Mouse (Mus musculus) stomach, embryonic 14.5 days (tissue): Measurements from ENCODE around the gene Eya3. TPM values are rescaled to one million over a fixed set of nuclear protein-coding genes. Genes with fewer than 3 reads are reported as not detected.
"Not testable (repeated sequence)": the region's sequence is repeated elsewhere in the genome, so short reads cannot be mapped to it uniquely, and the experiment has no call there.

Experiments
- ATAC-seq: fragments of 200-750 bp; cut with Nextera tagmentation; 2 replicates; pipeline ENCODE4 v1.8.0; 2017; ENCODE audit warnings: low read depth, moderate TSS enrichment; ENCODE audit not compliant: insufficient number of reproducible peaks, insufficient read depth, low FRiP score
- H3K27ac ChIP-seq: fragments of 300-500 bp; sonication (generic); 2 replicates; pipeline ENCODE4 v1.5.1; 2014; ENCODE audit warnings: mild to moderate bottlenecking, low read length, moderate library complexity, mixed read lengths
- H3K27me3 ChIP-seq: fragments of 300-500 bp; sonication (generic); 2 replicates; pipeline ENCODE4 v1.6.1; 2014; ENCODE audit warnings: low read length, control low read depth, mixed read lengths; ENCODE audit not compliant: control insufficient read depth, insufficient read depth
- H3K36me3 ChIP-seq: fragments of 300-500 bp; sonication (generic); 2 replicates; pipeline ENCODE4 v1.6.1; 2014; ENCODE audit warnings: mild to moderate bottlenecking, control low read depth, low read length, moderate library complexity, mixed read lengths; ENCODE audit not compliant: control insufficient read depth, insufficient read depth
- H3K4me1 ChIP-seq: fragments of 300-500 bp; sonication (generic); 2 replicates; pipeline ENCODE4 v1.6.1; 2014; ENCODE audit warnings: low read length, control low read depth, mixed read lengths; ENCODE audit not compliant: control insufficient read depth, insufficient read depth
- H3K4me2 ChIP-seq: fragments of 300-500 bp; sonication (generic); replicated peaks from 2 replicates; pipeline ENCODE4 v1.6.1; 2014; ENCODE audit warnings: low read depth, low read length, control low read depth
- H3K4me3 ChIP-seq: fragments of 300-500 bp; sonication (generic); 2 replicates; pipeline ENCODE4 v1.5.1; 2014; ENCODE audit warnings: low read depth, low read length, control low read depth
- H3K9ac ChIP-seq: fragments of 300-500 bp; sonication (generic); replicated peaks from 2 replicates; pipeline ENCODE4 v1.6.1; 2014; ENCODE audit warnings: low read depth, mild to moderate bottlenecking, control low read depth, low read length, moderate library complexity, mixed read lengths
- H3K9me3 ChIP-seq: fragments of 300-500 bp; sonication (generic); 2 replicates; pipeline ENCODE4 v1.6.1; 2016; ENCODE audit warnings: low read depth, low read length, control low read depth; ENCODE audit not compliant: control insufficient read depth
- WGBS: fragments of 180-500 bp; shearing (Covaris S2); extraction: QIAGEN DNeasy Blood & Tissue Kit; methylation state at CpG from one replicate; pipeline ENCODE4 v1.1.7; 2014; 5-methylcytosine and 5-hydroxymethylcytosine counted together
- polyA plus RNA-seq: library from polyadenylated mRNA; unstranded; fragments of >200 nt; fragmentation: Nextera tagmentation; extraction: Ambion mirVana; gene quantifications from 2 replicates; pipeline ENCODE4 v1.2.1, GENCODE M21; 2014

Gene Eya3
- polyA plus RNA-seq, 1 experiment from 2014 or later = 32.3 TPM

DNA sequence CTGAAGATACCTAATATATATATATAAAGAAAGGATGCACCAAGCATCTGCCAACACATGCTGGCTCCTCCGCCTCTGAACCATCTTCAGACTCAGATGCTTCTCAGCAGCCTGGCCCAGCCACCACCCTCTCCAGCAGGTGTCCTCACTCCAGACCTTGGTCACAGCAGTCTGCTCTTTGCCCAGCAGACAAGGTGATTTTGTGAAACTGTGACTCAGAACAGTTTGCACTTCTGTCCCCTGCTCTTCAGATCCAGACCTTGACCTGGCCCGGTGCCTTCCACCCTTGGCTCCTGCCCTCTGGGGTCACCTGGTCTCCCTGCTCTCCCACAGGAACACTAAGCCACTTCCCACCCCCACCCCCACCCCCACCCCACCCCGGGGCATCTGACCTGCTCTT is 97.1 kb downstream of the Eya3 start:
- H3K9ac ChIP-seq = no peak overlapping the region
- H3K9me3 ChIP-seq = no peaks in the 10 kb centered on the region
- no peak overlapping the region for H3K4me3 ChIP-seq
- H3K4me1 ChIP-seq = no peaks in the 10 kb centered on the region
- no peaks in the 10 kb centered on the region for H3K27me3 ChIP-seq
- 61% methylated on average over 3 of the region's 3 CpGs for WGBS
- H3K4me2 ChIP-seq = no peak overlapping the region
- no peaks in the 10 kb centered on the region for H3K36me3 ChIP-seq
- no peak overlapping the region for H3K27ac ChIP-seq
- no peak for ATAC-seq

- not testable (repeated sequence) for H3K36me3 ChIP-seq, H3K27me3 ChIP-seq, H3K4me1 ChIP-seq, H3K27ac ChIP-seq, H3K4me2 ChIP-seq, H3K9me3 ChIP-seq, ATAC-seq, H3K4me3 ChIP-seq, H3K9ac ChIP-seq
- WGBS = 86% methylated on average over 9 of the region's 9 CpGs
Observed at GRCm38 (mm10) chr4:132737154-132737553, 98.4 kb downstream of the Eya3 start.

- Histone ChIP-seq H3K4me1 (no peaks in the 10 kb centered on the region), H3K36me3 (no peaks in the 10 kb centered on the region), H3K27ac (no peak overlapping the region), H3K9me3 (no peaks in the 10 kb centered on the region), H3K9ac (no peak overlapping the region), H3K4me3 (no peak overlapping the region), H3K4me2 (no peak overlapping the region), H3K27me3 (no peaks in the 10 kb centered on the region)
- no peak for ATAC-seq
- WGBS = 94% methylated on average over 7 of the region's 7 CpGs
Observed at GRCm38 (mm10) chr4:132741491-132741890, 102.7 kb downstream of the Eya3 start.

GRCm38 (mm10) chr4:132743992-132744911 is 105.5 kb downstream of the Eya3 start:
- Histone ChIP-seq H3K27ac (no peak overlapping the region), H3K4me3 (no peak overlapping the region), H3K4me2 (no peak overlapping the region), H3K27me3 (no peaks in the 10 kb centered on the region), H3K9ac (no peak overlapping the region), H3K4me1 (no peaks in the 10 kb centered on the region), H3K36me3 (no peaks in the 10 kb centered on the region), H3K9me3 (no peaks in the 10 kb centered on the region)
- WGBS = 78% methylated on average over 11 of the region's 11 CpGs
- ATAC-seq = no peak

GRCm38 (mm10) chr4:132746911-132747517 is 108.2 kb downstream of the Eya3 start:
- no peaks in the 10 kb centered on the region for H3K9me3 ChIP-seq
- H3K27me3 ChIP-seq = no peaks in the 10 kb centered on the region
- no peaks in the 10 kb centered on the region for H3K36me3 ChIP-seq
- no peaks in the 10 kb centered on the region for H3K4me1 ChIP-seq
- H3K27ac ChIP-seq = no peak overlapping the region
- no peak overlapping the region for H3K9ac ChIP-seq
- 82% methylated on average over 9 of the region's 9 CpGs for WGBS
- no peak overlapping the region for H3K4me3 ChIP-seq
- ATAC-seq = no peak
- no peak overlapping the region for H3K4me2 ChIP-seq

DNA sequence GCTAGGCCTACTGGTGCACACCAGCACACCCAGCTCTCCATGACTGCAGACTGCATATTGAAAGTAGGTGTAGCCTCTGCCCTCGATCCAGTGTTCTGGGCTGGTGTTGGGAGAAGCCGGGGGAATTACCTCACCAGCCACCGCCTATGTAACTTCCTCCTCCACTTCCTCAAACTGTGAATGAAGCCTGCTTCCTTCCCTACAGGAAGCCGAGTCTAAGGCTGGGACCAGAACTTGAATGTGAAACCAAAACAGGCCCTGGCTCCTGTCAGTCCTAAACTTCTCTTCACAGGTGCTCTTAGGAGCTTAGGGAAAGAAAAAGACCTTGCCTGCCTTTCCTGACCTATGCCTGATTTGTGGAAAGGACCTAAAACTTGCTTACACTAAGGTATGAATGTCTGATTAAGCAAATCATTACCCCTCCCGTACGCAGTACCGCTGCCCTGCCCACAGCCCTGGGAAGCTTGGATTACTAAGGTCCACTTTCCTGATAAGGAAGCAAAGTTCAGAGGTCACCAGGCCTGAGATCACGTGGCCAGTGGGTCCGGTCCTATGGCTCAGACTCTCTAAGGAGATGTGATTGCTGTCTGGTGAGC is 109.0 kb downstream of the Eya3 start:
- Histone ChIP-seq H3K4me3 (no peak overlapping the region), H3K4me2 (no peak overlapping the region)

DNA sequence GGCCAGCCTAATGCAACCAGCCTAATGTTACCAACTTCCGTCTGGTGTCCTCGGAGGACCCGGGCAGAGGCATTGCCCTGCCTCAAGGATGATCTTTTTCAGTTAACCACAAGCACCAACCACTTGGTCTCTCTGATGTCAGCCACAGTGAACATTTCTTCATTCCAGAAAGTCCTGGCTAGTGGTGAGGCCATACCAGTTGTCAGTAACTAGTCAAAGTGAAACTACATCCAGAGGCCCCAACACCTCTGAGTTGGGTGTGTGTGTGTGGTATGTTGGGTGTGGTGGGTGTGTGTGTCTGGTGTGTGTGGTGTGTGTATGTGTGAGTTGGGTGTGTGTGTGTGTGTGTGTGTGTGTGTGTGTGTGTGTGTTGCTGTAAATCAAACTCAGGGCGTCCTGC is 110.0 kb downstream of the Eya3 start:
- no peaks in the 10 kb centered on the region for H3K36me3 ChIP-seq
- no peaks in the 10 kb centered on the region for H3K9me3 ChIP-seq
- H3K4me1 ChIP-seq = no peaks in the 10 kb centered on the region
- 91% methylated on average over 4 of the region's 4 CpGs for WGBS
- no peak overlapping the region for H3K27ac ChIP-seq
- H3K27me3 ChIP-seq = no peaks in the 10 kb centered on the region
- no peak overlapping the region for H3K9ac ChIP-seq
- H3K4me2 ChIP-seq = no peak overlapping the region
- H3K4me3 ChIP-seq = no peak overlapping the region
- ATAC-seq = no peak

More for the DNA sequence above, 109.0 kb downstream of the Eya3 start:
- H3K4me1 ChIP-seq = no peaks in the 10 kb centered on the region
- H3K9me3 ChIP-seq = no peaks in the 10 kb centered on the region
- H3K27me3 ChIP-seq = no peaks in the 10 kb centered on the region
- H3K9ac ChIP-seq = no peak overlapping the region
- no peak overlapping the region; the same call in 1 of the 2 replicates for H3K27ac ChIP-seq
- no peak for ATAC-seq
- H3K36me3 ChIP-seq = no peaks in the 10 kb centered on the region
- WGBS = 46% methylated on average over 9 of the region's 9 CpGs

DNA sequence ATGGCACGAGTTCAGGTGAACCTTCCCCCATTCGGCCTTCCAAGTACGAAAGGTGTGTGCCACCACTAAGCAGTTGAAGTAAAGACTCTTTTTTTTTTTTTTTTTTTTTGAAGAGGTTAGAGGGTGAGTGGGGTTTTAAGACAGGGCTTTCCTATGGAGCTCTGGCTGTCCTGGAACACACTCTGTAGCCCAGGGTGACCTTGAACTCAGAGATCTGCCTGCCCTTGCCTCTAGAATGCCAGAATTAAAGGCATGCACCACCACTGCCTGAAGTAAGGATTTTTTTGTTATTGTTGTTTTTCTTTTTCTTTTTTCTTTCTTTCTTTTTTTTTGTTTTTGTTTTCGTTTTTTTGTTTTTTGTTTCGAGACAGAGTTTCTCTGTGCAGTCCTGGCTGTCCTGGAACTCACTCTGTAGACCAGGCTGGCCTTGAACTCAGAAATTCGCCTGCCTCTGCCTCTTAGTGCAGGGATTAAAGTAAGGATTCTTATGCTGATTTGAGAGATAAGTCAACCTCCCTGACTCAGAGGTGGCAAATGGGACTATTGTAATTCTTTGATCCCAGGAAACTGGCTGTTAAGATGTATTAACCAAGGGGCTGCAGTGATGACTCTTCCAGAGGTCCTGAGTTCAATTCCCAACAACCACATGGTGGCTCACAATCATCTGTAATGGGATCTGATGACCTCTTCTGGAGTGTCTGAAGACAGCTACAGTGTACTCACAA is 110.6 kb downstream of the Eya3 start:
- Histone ChIP-seq H3K9me3 (no peaks in the 10 kb centered on the region), H3K4me1 (no peaks in the 10 kb centered on the region), H3K9ac (no peak overlapping the region), H3K27me3 (no peaks in the 10 kb centered on the region), H3K36me3 (no peaks in the 10 kb centered on the region), H3K4me3 (no peak overlapping the region), H3K4me2 (no peak overlapping the region), H3K27ac (no peak overlapping the region)
- WGBS = 86% methylated on average over 6 of the region's 6 CpGs
- no peak for ATAC-seq
